In genomic region chr5:142821974-142822285, GRCm38 (mm10) we compare ENCODE assay signal across 8 mouse cellular contexts. TPM values are rescaled to one million over a fixed set of nuclear protein-coding genes. Genes with fewer than 3 reads are reported as not detected.
DNase-seq lines count a peak whose midpoint lies in the region; ATAC-seq and TF ChIP-seq lines count a peak whose summit lies in the region.

No protein-coding gene starts in this region.

- no peak for DNase-seq in gastrocnemius, adult 2 months
- DNase-seq in gastrocnemius, adult 8-10 months (ENCODE audit: low spot score in 2 of 2) = no peak
- no peak for DNase-seq in spleen, adult 2 months (ENCODE audit: low read depth in 1 of 2, low spot score in 2 of 2)
- no peak for DNase-seq in spleen, adult 12 weeks (ENCODE audit: low spot score)
- DNase-seq in limb, embryonic 14.5 days (ENCODE audit: low spot score) = no peak
- DNase-seq in gastrocnemius, postnatal 10 days = no peak
- DNase-seq in left cerebral cortex, postnatal 10 days (ENCODE audit: extremely low spot score in 1 of 2, low spot score in 2 of 2) = no peak

- no peaks in the 10 kb centered on the region for H3K36me3 ChIP-seq in spleen, adult 2 months (ENCODE audit: control insufficient read depth, insufficient read depth, low read length)
- H3K36me3 ChIP-seq in limb, embryonic 14.5 days (ENCODE audit: control insufficient read depth, insufficient read depth, low read length) = no peaks in the 10 kb centered on the region
- no peaks in the 10 kb centered on the region for H3K36me3 ChIP-seq in stomach, embryonic 15.5 days

- H3K9me3 ChIP-seq in limb, embryonic 14.5 days (ENCODE audit: control insufficient read depth, low read length) = no peaks in the 10 kb centered on the region
- no peaks in the 10 kb centered on the region for H3K9me3 ChIP-seq in stomach, embryonic 15.5 days

- whole genome bisulfite sequencing in spleen, adult 2 months = 2% methylated on average over 9 of the region's 9 CpGs
- 0% methylated on average over 9 of the region's 9 CpGs for WGBS in limb, embryonic 14.5 days
- WGBS in stomach, embryonic 15.5 days = 0% methylated on average over 9 of the region's 9 CpGs

- peaks cover 5% of the 10 kb centered on the region for H3K4me1 ChIP-seq in spleen, adult 2 months (ENCODE audit: control insufficient read depth, insufficient read depth, insufficient read length)
- peaks cover 28% of the 10 kb centered on the region for H3K4me1 ChIP-seq in limb, embryonic 14.5 days (ENCODE audit: control insufficient read depth, insufficient read depth, low read length)
- peaks cover 27% of the 10 kb centered on the region for H3K4me1 ChIP-seq in stomach, embryonic 15.5 days

- peak overlapping the region; percentile 100 for H3K27ac ChIP-seq in gastrocnemius, adult 2 months
- H3K27ac ChIP-seq in spleen, adult 2 months (ENCODE audit: insufficient read depth, low read length) = peak overlapping the region; percentile 92
- H3K27ac ChIP-seq in limb, embryonic 14.5 days (replicated peaks; ENCODE audit: low read depth, low read length) = peak overlapping the region; percentile 100
- peak overlapping the region; percentile 100 for H3K27ac ChIP-seq in stomach, embryonic 15.5 days

- H3K4me3 ChIP-seq in gastrocnemius, adult 2 months = peak overlapping the region; percentile 99
- H3K4me3 ChIP-seq in spleen, adult 2 months (ENCODE audit: extremely low read depth, insufficient read depth, insufficient read length) = peak overlapping the region; percentile 67
- H3K4me3 ChIP-seq in limb, embryonic 14.5 days (replicated peaks; ENCODE audit: low read length) = peak overlapping the region; percentile 98
- H3K4me3 ChIP-seq in stomach, embryonic 15.5 days (replicated peaks) = peak overlapping the region; percentile 66

- no peak for TF ChIP-seq CTCF in gastrocnemius, adult 2 months (IDR thresholded peaks at IDR 0.05)
- no peak for TF ChIP-seq CTCF in spleen, adult 2 months (IDR thresholded peaks at IDR 0.05; ENCODE audit: extremely low read depth, insufficient read depth, insufficient read length, insufficient replicate concordance)

- intact Hi-C loops in gastrocnemius, adult 2 months (cut with DNase I) = loop anchor here (2.0 to 5.0 kb wide), 3 partner anchors 55 to 109 kb away; partner anchors contain the start of gene Actb
- intact Hi-C loops in left cerebral cortex, postnatal 10 days (cut with DNase I) = loop anchor here (5.0 kb wide), 1 partner anchor 35 kb away; no protein-coding TSS in a partner anchor

- TF ChIP-seq POLR2A in spleen, adult 2 months (IDR thresholded peaks at IDR 0.05; ENCODE audit: low read depth, low read length) = no peak
- no peak; the same call in 1 of the 2 replicates for TF ChIP-seq POLR2A in limb, embryonic 14.5 days (IDR thresholded peaks at IDR 0.05; ENCODE audit: borderline replicate concordance, extremely low read depth, insufficient read depth, insufficient read length)

- peaks cover 22% of the 10 kb centered on the region for H3K27me3 ChIP-seq in spleen, adult 2 months (ENCODE audit: control insufficient read depth, insufficient read depth, low read length)
- no peaks in the 10 kb centered on the region for H3K27me3 ChIP-seq in limb, embryonic 14.5 days (ENCODE audit: control insufficient read depth, insufficient read depth, low read length)
- no peaks in the 10 kb centered on the region for H3K27me3 ChIP-seq in stomach, embryonic 15.5 days (replicated peaks)

- no peak for ATAC-seq in limb, embryonic 14.5 days (ENCODE audit: low FRiP score, low read depth)
- no peak for ATAC-seq in stomach, embryonic 15.5 days (ENCODE audit: insufficient read depth, low FRiP score, low read depth)

- H3K4me2 ChIP-seq in limb, embryonic 14.5 days (replicated peaks; ENCODE audit: low read depth, low read length, severe bottlenecking) = peak overlapping the region; percentile 97
- peak overlapping the region; percentile 79 for H3K4me2 ChIP-seq in stomach, embryonic 15.5 days

- H3K9ac ChIP-seq in limb, embryonic 14.5 days (ENCODE audit: low read depth, low read length, severe bottlenecking) = peak overlapping the region; percentile 98
- H3K9ac ChIP-seq in stomach, embryonic 15.5 days = peak overlapping the region; percentile 91

RNA-seq across cellular contexts. Expression of gene Tnrc18, which starts 4.5 kb away (rescaled TPM):
- 10 to 100 TPM; 31.5 to 32.0 TPM for total RNA-seq in gastrocnemius, adult 2 months (2021)
- 10 to 100 TPM; 26.0 to 42.3 (median 30.7) TPM for total RNA-seq in gastrocnemius, adult 8-10 months (2022)
- 37.3 and 47.1 TPM in 2 replicates for polyA plus RNA-seq in spleen, adult 2 months (2012; rRNA removed)
- polyA plus RNA-seq in limb, embryonic 14.5 days (2012; rRNA removed) = 61.1 and 85.3 TPM in 2 replicates
- 46.6 and 55.7 TPM in 2 replicates for polyA plus RNA-seq in limb, embryonic 14.5 days (2014; fragmentation: Nextera tagmentation; extraction: Ambion mirVana)
- 29.5 and 32.4 TPM in 2 replicates for polyA plus RNA-seq in stomach, embryonic 15.5 days (2015; fragmentation: Nextera tagmentation; extraction: Ambion mirVana)
- total RNA-seq in gastrocnemius, postnatal 10 days (2021) = 10 to 100 TPM; 44.8 to 64.7 TPM
- 100 to 1,000 TPM; 166 to 177 TPM for total RNA-seq in left cerebral cortex, postnatal 10 days (2021)
